Mouse (Mus musculus) erythroblast, embryonic 14.5 days (primary cell): ENCODE measurements at regions not wholly inside any gene's neighbourhood (a gene's known extent, or its start where the extent isn't known, plus 50 kb on each side); places are given as distances from the start of the nearest gene placed in this dataset.

ENCODE experiments used
- GATA1 ChIP-seq: IDR thresholded peaks from 2 replicates; pipeline ENCODE4 v1.6.1; 2012; ENCODE audit warnings: low read length, inconsistent platforms, mixed read lengths
- TAL1 ChIP-seq: IDR thresholded peaks from 3 replicates; pipeline ENCODE4 v1.6.1; 2012; ENCODE audit warnings: low read length, inconsistent platforms, mixed read lengths

DNA sequence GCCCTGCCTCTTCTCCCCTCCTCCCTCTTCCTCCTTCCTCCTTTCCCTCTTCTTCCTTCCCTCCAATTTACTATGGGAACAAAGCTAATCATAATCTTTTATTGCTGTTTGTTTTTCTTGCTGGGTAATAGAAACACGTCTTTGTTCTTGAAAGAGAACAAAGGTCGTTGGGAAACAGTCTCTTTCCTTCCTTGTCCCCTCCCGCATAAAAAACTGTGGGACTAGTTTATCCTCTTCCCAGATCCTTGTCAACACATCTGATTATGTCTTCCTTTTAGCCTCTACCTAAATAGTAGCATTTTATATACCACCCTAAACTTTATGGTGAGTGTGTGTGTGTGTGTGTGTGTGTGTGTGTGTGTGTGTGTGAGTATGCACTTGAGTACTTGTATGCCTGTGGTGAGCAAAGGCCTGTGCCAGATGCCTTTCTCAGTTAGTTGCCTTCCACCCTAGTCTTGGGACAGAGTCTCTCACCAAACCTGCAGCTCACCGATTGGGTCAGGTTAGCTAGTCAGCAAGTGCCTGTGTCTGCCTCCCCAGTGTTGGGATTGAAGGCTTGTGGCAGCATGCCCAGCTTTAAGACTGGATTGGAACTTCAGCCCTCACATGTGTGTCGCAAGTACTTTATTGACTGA is 76.5 kb downstream of the Ddx3x start:
- TF ChIP-seq GATA1 (no peak), TAL1 (no peak)
